Mouse (Mus musculus) liver, embryonic 12.5 days (tissue): ENCODE results near the gene Grm3. TPM values are rescaled to one million over a fixed set of nuclear protein-coding genes. Genes with fewer than 3 reads are reported as not detected.

ENCODE experiments used
- ATAC-seq: fragments of 200-750 bp; cut with Nextera tagmentation; 2 replicates; pipeline ENCODE4 v1.8.0; 2017; ENCODE audit warnings: moderate number of reproducible peaks, mild to moderate bottlenecking, moderate library complexity
- H3K27ac ChIP-seq: fragments of 300-500 bp; sonication (generic); 2 replicates; pipeline ENCODE4 v1.5.1; 2016; ENCODE audit warnings: mild to moderate bottlenecking
- H3K27me3 ChIP-seq: fragments of 300-500 bp; sonication (generic); replicated peaks from 2 replicates; pipeline ENCODE4 v1.6.1; 2016; ENCODE audit warnings: mild to moderate bottlenecking, moderate library complexity
- H3K36me3 ChIP-seq: fragments of 300-500 bp; sonication (generic); 2 replicates; pipeline ENCODE4 v1.6.1; 2016; ENCODE audit warnings: mild to moderate bottlenecking, moderate library complexity
- H3K4me1 ChIP-seq: fragments of 300-500 bp; sonication (generic); 2 replicates; pipeline ENCODE4 v1.6.1; 2016
- H3K4me2 ChIP-seq: fragments of 300-500 bp; sonication (generic); 2 replicates; pipeline ENCODE4 v1.6.1; 2016; ENCODE audit warnings: mild to moderate bottlenecking, moderate library complexity
- H3K4me3 ChIP-seq: fragments of 300-500 bp; sonication (generic); 2 replicates; pipeline ENCODE4 v1.5.1; 2016; ENCODE audit warnings: mild to moderate bottlenecking, moderate library complexity
- H3K9ac ChIP-seq: fragments of 300-500 bp; sonication (generic); 2 replicates; pipeline ENCODE4 v1.6.1; 2016; ENCODE audit warnings: mild to moderate bottlenecking, moderate library complexity
- H3K9me3 ChIP-seq: fragments of 300-500 bp; sonication (generic); replicated peaks from 2 replicates; pipeline ENCODE4 v1.6.1; 2016; ENCODE audit warnings: mild to moderate bottlenecking, moderate library complexity
- WGBS: fragments of 180-500 bp; shearing (Covaris S2); methylation state at CpG from one replicate; pipeline ENCODE4 v1.1.7; 2016; ENCODE audit not compliant: insufficient replicate concordance; 5-methylcytosine and 5-hydroxymethylcytosine counted together
- polyA plus RNA-seq: library from polyadenylated mRNA; unstranded; fragments of >200 nt; fragmentation: Nextera tagmentation; extraction: Ambion mirVana; gene quantifications from 2 replicates; pipeline ENCODE4 v1.2.1, GENCODE M21; 2016

Grm3 gene
- polyA plus RNA-seq, 1 experiment from 2014 or later: not detected

- no peak overlapping the region for H3K9ac ChIP-seq
- no peaks in the 10 kb centered on the region for H3K4me1 ChIP-seq
- H3K36me3 ChIP-seq: no peaks in the 10 kb centered on the region
- no peak overlapping the region for H3K4me2 ChIP-seq
- no peak overlapping the region for H3K4me3 ChIP-seq
- WGBS: 71% methylated on average over 6 of the region's 6 CpGs
- H3K27me3 ChIP-seq: no peaks in the 10 kb centered on the region
- no peak for ATAC-seq
- no peak overlapping the region for H3K27ac ChIP-seq
- H3K9me3 ChIP-seq: no peaks in the 10 kb centered on the region
These were observed 276.0 kb downstream of the Grm3 start for GRCm38 (mm10) chr5:9448931-9449330.

GRCm38 (mm10) chr5:9446146-9446545 is 278.8 kb downstream of the Grm3 start:
- Histone ChIP-seq H3K36me3 (no peaks in the 10 kb centered on the region), H3K4me3 (no peak overlapping the region), H3K4me1 (no peaks in the 10 kb centered on the region), H3K27ac (no peak overlapping the region), H3K4me2 (no peak overlapping the region), H3K27me3 (no peaks in the 10 kb centered on the region), H3K9me3 (no peaks in the 10 kb centered on the region), H3K9ac (no peak overlapping the region)
- no peak for ATAC-seq
- 4% methylated on average over 1 of the region's 1 CpGs for WGBS
